Mouse (Mus musculus) erythroblast, embryonic 14.5 days (primary cell): ENCODE results near the gene Enoph1.

ENCODE experiments used
- GATA1 ChIP-seq: IDR thresholded peaks from 2 replicates; pipeline ENCODE4 v1.6.1; 2012; ENCODE audit warnings: low read length, inconsistent platforms, mixed read lengths
- TAL1 ChIP-seq: IDR thresholded peaks from 3 replicates; pipeline ENCODE4 v1.6.1; 2012; ENCODE audit warnings: low read length, inconsistent platforms, mixed read lengths

DNA sequence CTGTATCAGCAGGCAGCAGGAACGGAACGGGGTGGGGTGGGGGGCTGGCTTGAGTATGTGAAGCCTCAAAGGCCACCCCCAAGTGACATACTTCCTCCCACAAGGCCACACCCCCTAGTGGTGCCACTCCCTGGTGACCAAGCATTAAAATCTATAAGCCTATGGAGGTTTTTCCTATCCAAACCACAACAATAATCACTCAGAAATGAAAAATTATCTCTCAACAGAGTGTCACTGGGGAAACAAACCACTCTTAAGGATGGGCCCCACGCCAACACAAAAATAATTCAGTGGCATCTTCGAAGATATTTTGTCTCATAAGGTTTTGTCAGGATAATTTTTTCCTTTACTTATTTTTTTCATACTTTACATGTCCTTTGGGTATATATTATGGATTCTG lies 35.9 kb upstream of the Enoph1 start:
- TF ChIP-seq GATA1 (no peak), TAL1 (no peak)
